8 mouse cellular contexts compared by ENCODE assay signal in genomic region chr1:72244317-72245036, GRCm38 (mm10). TPM values are rescaled to one million over a fixed set of nuclear protein-coding genes. Genes with fewer than 3 reads are reported as not detected.
DNase-seq lines count a peak whose midpoint lies in the region; ATAC-seq lines count a peak whose summit lies in the region.

No protein-coding gene starts in this region.

- H3K9ac ChIP-seq in midbrain, embryonic 16.5 days (ENCODE audit: low read depth, low read length), result peak overlapping the region; percentile 89

- peak; percentile 21 to 25 for DNase-seq in kidney, postnatal 36 days
- DNase-seq in kidney, adult 8-10 months, result no peak
- DNase-seq in Muller cell, postnatal 12 days (ENCODE audit: inconsistent ontology term), result peak; percentile 86
- DNase-seq in limb, embryonic 10.5 days (ENCODE audit: low spot score), result peak; percentile 66
- no peak for DNase-seq in layer of hippocampus, adult 8-10 months (ENCODE audit: low spot score in 2 of 2)
- DNase-seq in thymus, postnatal 14 days, result no peak

- no peak overlapping the region for H3K27ac ChIP-seq in limb, embryonic 10.5 days
- H3K27ac ChIP-seq in midbrain, embryonic 16.5 days (ENCODE audit: low read length), result peak overlapping the region; percentile 97

- no peaks in the 10 kb centered on the region for H3K36me3 ChIP-seq in limb, embryonic 10.5 days
- H3K36me3 ChIP-seq in midbrain, embryonic 16.5 days (ENCODE audit: control insufficient read depth, insufficient read depth, low read length), result no peaks in the 10 kb centered on the region

- WGBS in limb, embryonic 10.5 days, result under 1% methylated on average over 12 of the region's 12 CpGs
- WGBS in midbrain, embryonic 16.5 days, result under 1% methylated on average over 12 of the region's 12 CpGs

- no peaks in the 10 kb centered on the region for H3K9me3 ChIP-seq in limb, embryonic 10.5 days (replicated peaks)
- no peaks in the 10 kb centered on the region for H3K9me3 ChIP-seq in midbrain, embryonic 16.5 days (replicated peaks; ENCODE audit: control insufficient read depth, low read length, poor library complexity, severe bottlenecking)

- H3K4me1 ChIP-seq in limb, embryonic 10.5 days, result 0 out of 2 replicates have a peak, but pooled peaks cover 3% of the 10 kb centered on the region
- H3K4me1 ChIP-seq in midbrain, embryonic 16.5 days (ENCODE audit: control insufficient read depth, insufficient read depth, low read length), result 0 out of 2 replicates have a peak, but pooled peaks cover 3% of the 10 kb centered on the region

- H3K4me2 ChIP-seq in midbrain, embryonic 16.5 days (ENCODE audit: low read length), result peak overlapping the region; percentile 51

- peak overlapping the region; percentile 8; the same call in 1 of the 2 replicates for H3K4me3 ChIP-seq in limb, embryonic 10.5 days
- peak overlapping the region; percentile 51 for H3K4me3 ChIP-seq in midbrain, embryonic 16.5 days (ENCODE audit: low read depth, low read length)

- ATAC-seq in erythroid progenitor cell, adult 5-6 weeks (replicated peaks; ENCODE audit: low FRiP score, poor library complexity, severe bottlenecking), result peak; percentile 22; the same call in 1 of the 2 replicates
- peak; percentile 79; the same call in 1 of the 2 replicates for ATAC-seq in midbrain, embryonic 16.5 days

- no peaks in the 10 kb centered on the region for H3K27me3 ChIP-seq in limb, embryonic 10.5 days (ENCODE audit: low read depth, poor library complexity, severe bottlenecking)
- no peaks in the 10 kb centered on the region for H3K27me3 ChIP-seq in midbrain, embryonic 16.5 days (ENCODE audit: control insufficient read depth, insufficient read depth, low read depth, low read length)

RNA-seq across cellular contexts. Expression of gene Mreg, which starts 32.4 kb away (rescaled TPM):
- total RNA-seq in erythroid progenitor cell, adult 5-6 weeks (2015; ENCODE audit: low replicate concordance), result 1.4 TPM in 1 of 2 replicates, not detected in the other
- total RNA-seq in erythroid progenitor cell, adult 5-6 weeks (2017; ENCODE audit: low replicate concordance), result 0.39 TPM in 1 of 2 replicates, not detected in the other
- polyA plus RNA-seq in limb, embryonic 10.5 days (2016; fragmentation: Nextera tagmentation; extraction: Ambion mirVana), result 3.1 and 4.4 TPM in 2 replicates
- polyA plus RNA-seq in midbrain, embryonic 16.5 days (2015; fragmentation: Nextera tagmentation; extraction: Ambion mirVana), result 1.6 and 1.9 TPM in 2 replicates
- 1 to 10 TPM; 4.2 to 7.6 (median 5.8) TPM for total RNA-seq in layer of hippocampus, adult 8-10 months (2022)

RNA-seq across cellular contexts. Expression of gene Pecr, which starts 39.6 kb away (rescaled TPM):
- 1.7 TPM in 1 of 2 replicates, not detected in the other for total RNA-seq in erythroid progenitor cell, adult 5-6 weeks (2015; ENCODE audit: low replicate concordance)
- total RNA-seq in erythroid progenitor cell, adult 5-6 weeks (2017; ENCODE audit: low replicate concordance), result 1.4 TPM in 1 of 2 replicates, not detected in the other
- polyA plus RNA-seq in limb, embryonic 10.5 days (2016; fragmentation: Nextera tagmentation; extraction: Ambion mirVana), result 30.7 and 31.9 TPM in 2 replicates
- polyA plus RNA-seq in midbrain, embryonic 16.5 days (2015; fragmentation: Nextera tagmentation; extraction: Ambion mirVana), result 5.9 and 8.3 TPM in 2 replicates
- total RNA-seq in layer of hippocampus, adult 8-10 months (2022), result 1 to 10 TPM; 4.4 to 7.6 (median 6.3) TPM

RNA-seq across cellular contexts. Expression of gene Tmem169, which starts 39.7 kb away (rescaled TPM):
- total RNA-seq in erythroid progenitor cell, adult 5-6 weeks (2015; ENCODE audit: low replicate concordance), result not detected in 2 replicates
- total RNA-seq in erythroid progenitor cell, adult 5-6 weeks (2017; ENCODE audit: low replicate concordance), result not detected in 2 replicates
- polyA plus RNA-seq in limb, embryonic 10.5 days (2016; fragmentation: Nextera tagmentation; extraction: Ambion mirVana), result 2.0 and 4.7 TPM in 2 replicates
- 40.8 and 42.5 TPM in 2 replicates for polyA plus RNA-seq in midbrain, embryonic 16.5 days (2015; fragmentation: Nextera tagmentation; extraction: Ambion mirVana)
- 10 to 100 TPM; 11.6 to 17.4 (median 13.2) TPM for total RNA-seq in layer of hippocampus, adult 8-10 months (2022)

Comparison
In these comparisons a context has a peak if more than half of its experiments do, and no peak if none do; other contexts are left out.
1. DNase-seq: peak in kidney, postnatal 36 days (2 of 2), Muller cell, postnatal 12 days (single experiment) and limb, embryonic 10.5 days (single experiment); none in kidney, adult 8-10 months (0 of 2), layer of hippocampus, adult 8-10 months (0 of 2) and thymus, postnatal 14 days (single experiment).
2. RNA of gene Tmem169, which starts 39.7 kb away (total RNA-seq): 11.6 to 17.4 TPM in layer of hippocampus, adult 8-10 months; not detected in erythroid progenitor cell, adult 5-6 weeks; every median in the first group is over 10 times any median in the second.